Mouse (Mus musculus) frontal cortex, postnatal 36 days (tissue): ENCODE data around the gene Pak6.

Experiments
- DNase-seq, 2 experiments: peaks; one replicate each; pipeline ENCODE4 v3.0.0; 2022; ENCODE audit warnings: low spot score in 2 of 2

Gene Pak6

GRCm38 (mm10) chr2:118729194-118729593, 66.1 kb downstream of the Pak6 start:
- no peak for DNase-seq

GRCm38 (mm10) chr2:118729816-118730621, 66.9 kb downstream of the Pak6 start:
- no peak for DNase-seq

GRCm38 (mm10) chr2:118730622-118730915, 67.5 kb downstream of the Pak6 start:
- peak; percentile 76 to 79 for DNase-seq

- DNase-seq: no peak
These were observed 68.9 kb downstream of the Pak6 start for GRCm38 (mm10) chr2:118731981-118732380.

- peak in 1 of 2 experiments; percentile 72 for DNase-seq
These were observed 70.2 kb downstream of the Pak6 start for GRCm38 (mm10) chr2:118733341-118733740.

- DNase-seq: no peak
These were observed 77.2 kb downstream of the Pak6 start for GRCm38 (mm10) chr2:118740341-118740740.

- peak in 1 of 2 experiments; percentile 70 for DNase-seq
These were observed 78.1 kb downstream of the Pak6 start for GRCm38 (mm10) chr2:118741183-118741582.

GRCm38 (mm10) chr2:118743261-118743943, 80.3 kb downstream of the Pak6 start:
- DNase-seq: no peak

GRCm38 (mm10) chr2:118744621-118745020, 81.5 kb downstream of the Pak6 start:
- DNase-seq: no peak

GRCm38 (mm10) chr2:118745232-118745884, 82.3 kb downstream of the Pak6 start, which contains the start of gene Inafm2:
TSS of gene Inafm2 (plus strand) at chr2:118745758.
- DNase-seq: peak; percentile 89 to 93

GRCm38 (mm10) chr2:118745915-118746901, 83.1 kb downstream of the Pak6 start:
- DNase-seq: no peak

- no peak for DNase-seq
These were observed 84.3 kb downstream of the Pak6 start for GRCm38 (mm10) chr2:118747301-118747960.
